Mouse (Mus musculus) frontal cortex, adult 2 months (tissue): ENCODE measurements at regions not wholly inside any gene's neighbourhood (a gene's known extent, or its start where the extent isn't known, plus 50 kb on each side); places are given as distances from the start of the nearest gene placed in this dataset.

Source experiments
- DNase-seq, 2 experiments: peaks; one replicate each; pipeline ENCODE4 v3.0.0; 2022; ENCODE audit warnings: low spot score in 1 of 2; ENCODE audit errors: extremely low spot score in 1 of 2

GRCm38 (mm10) chr8:40150911-40151797, 523.7 kb upstream of the Adam24 start:
- peak; percentile 25 to 87 for DNase-seq

- no peak for DNase-seq
Measured at GRCm38 (mm10) chr8:40152451-40152850, 522.4 kb upstream of the Adam24 start.

GRCm38 (mm10) chr8:40186715-40187583, 487.9 kb upstream of the Adam24 start:
- DNase-seq = no peak

- peak; percentile 14 to 81 for DNase-seq
Measured at GRCm38 (mm10) chr8:40187584-40187934, 487.3 kb upstream of the Adam24 start.

- no peak for DNase-seq
Measured at GRCm38 (mm10) chr8:40192266-40192665, 482.6 kb upstream of the Adam24 start.

- DNase-seq = no peak
Measured at GRCm38 (mm10) chr8:40193148-40193547, 481.7 kb upstream of the Adam24 start.

GRCm38 (mm10) chr8:40210871-40211270, 464.0 kb upstream of the Adam24 start:
- peak in 1 of 2 experiments; percentile 42 for DNase-seq

GRCm38 (mm10) chr8:40223521-40223920, 451.4 kb upstream of the Adam24 start:
- DNase-seq = no peak

GRCm38 (mm10) chr8:40227262-40227661, 447.6 kb upstream of the Adam24 start:
- DNase-seq = peak; percentile 7 to 37
